Comparison of ENCODE assay signal across 8 mouse cellular contexts in genomic region chr12:16568496-16568895, GRCm38 (mm10). TPM values are rescaled to one million over a fixed set of nuclear protein-coding genes. Genes with fewer than 3 reads are reported as not detected.
DNase-seq lines count a peak whose midpoint lies in the region; ATAC-seq lines count a peak whose summit lies in the region.

No protein-coding gene starts in this region.

- H3K4me1 ChIP-seq in forebrain, embryonic 12.5 days: no peaks in the 10 kb centered on the region; the same call in 1 of the 2 replicates
- H3K4me1 ChIP-seq in liver, embryonic 13.5 days (replicated peaks): no peaks in the 10 kb centered on the region
- no peaks in the 10 kb centered on the region for H3K4me1 ChIP-seq in neural tube, embryonic 11.5 days (ENCODE audit: control insufficient read depth, insufficient read depth, low read length)

- peak; percentile 69 for ATAC-seq in forebrain, embryonic 12.5 days (ENCODE audit: low FRiP score)
- peak; percentile 56; the same call in 1 of the 2 replicates for ATAC-seq in liver, embryonic 13.5 days (ENCODE audit: low read depth)
- peak; percentile 72; the same call in 1 of the 2 replicates for ATAC-seq in neural tube, embryonic 11.5 days (ENCODE audit: insufficient read depth, low FRiP score, low TSS enrichment)

- H3K9ac ChIP-seq in forebrain, embryonic 12.5 days: no peak overlapping the region
- H3K9ac ChIP-seq in liver, embryonic 13.5 days: no peak overlapping the region
- no peak overlapping the region for H3K9ac ChIP-seq in neural tube, embryonic 11.5 days (ENCODE audit: low read length)

- H3K4me3 ChIP-seq in forebrain, embryonic 12.5 days (replicated peaks): no peak overlapping the region
- H3K4me3 ChIP-seq in liver, embryonic 13.5 days (replicated peaks): no peak overlapping the region
- no peak overlapping the region for H3K4me3 ChIP-seq in neural tube, embryonic 11.5 days (ENCODE audit: low read depth, low read length)

- H3K27me3 ChIP-seq in forebrain, embryonic 12.5 days: no peaks in the 10 kb centered on the region
- H3K27me3 ChIP-seq in liver, embryonic 13.5 days: no peaks in the 10 kb centered on the region
- H3K27me3 ChIP-seq in neural tube, embryonic 11.5 days (ENCODE audit: control insufficient read depth, insufficient read depth, low read length): no peaks in the 10 kb centered on the region

- peak; percentile 53 to 77 for DNase-seq in right cerebral cortex, adult 2 months (ENCODE audit: low spot score in 2 of 2)
- no peak for DNase-seq in right cerebral cortex, postnatal 25 days
- peak; percentile 38 for DNase-seq in c-Kit-negative CD71-positive TER-119-positive erythroid progenitor cells, embryonic 14.5 days (ENCODE audit: low read depth, low spot score)
- DNase-seq in induced T-regulatory cell, adult 2 months (ENCODE audit: low read depth): peak; percentile 91
- DNase-seq in liver, embryonic 13.5 days: peak; percentile 36
- DNase-seq in neural tube, embryonic 11.5 days (ENCODE audit: low spot score): peak; percentile 65
- peak; percentile 72 for DNase-seq in thymus, postnatal 4 days

- H3K27ac ChIP-seq in forebrain, embryonic 12.5 days: no peak overlapping the region
- H3K27ac ChIP-seq in liver, embryonic 13.5 days: no peak overlapping the region
- H3K27ac ChIP-seq in neural tube, embryonic 11.5 days (ENCODE audit: low read depth, low read length): no peak overlapping the region

- H3K9me3 ChIP-seq in forebrain, embryonic 12.5 days: no peaks in the 10 kb centered on the region
- H3K9me3 ChIP-seq in liver, embryonic 13.5 days (replicated peaks): no peaks in the 10 kb centered on the region
- no peaks in the 10 kb centered on the region for H3K9me3 ChIP-seq in neural tube, embryonic 11.5 days (ENCODE audit: control insufficient read depth, low read length)

- H3K4me2 ChIP-seq in forebrain, embryonic 12.5 days: no peak overlapping the region
- no peak overlapping the region for H3K4me2 ChIP-seq in liver, embryonic 13.5 days
- no peak overlapping the region for H3K4me2 ChIP-seq in neural tube, embryonic 11.5 days (ENCODE audit: low read depth)

- WGBS in forebrain, embryonic 12.5 days: 31% methylated on average over 4 of the region's 4 CpGs
- 27% methylated on average over 4 of the region's 4 CpGs for WGBS in liver, embryonic 13.5 days (ENCODE audit: insufficient replicate concordance)
- 30% methylated on average over 4 of the region's 4 CpGs for WGBS in neural tube, embryonic 11.5 days

- H3K36me3 ChIP-seq in forebrain, embryonic 12.5 days (replicated peaks): peaks cover 28% of the 10 kb centered on the region
- peaks cover 64% of the 10 kb centered on the region for H3K36me3 ChIP-seq in liver, embryonic 13.5 days
- peaks cover 4% of the 10 kb centered on the region; the same call in 1 of the 2 replicates for H3K36me3 ChIP-seq in neural tube, embryonic 11.5 days (ENCODE audit: control insufficient read depth, insufficient read depth, low read length)

RNA-seq across cellular contexts. Expression of gene Lpin1, which starts 42.3 kb away (rescaled TPM):
- polyA plus RNA-seq in forebrain, embryonic 12.5 days (2016; fragmentation: Nextera tagmentation; extraction: Ambion mirVana): 10.4 and 11.1 TPM in 2 replicates
- polyA plus RNA-seq in liver, embryonic 13.5 days (2015; fragmentation: Nextera tagmentation; extraction: Ambion mirVana): 5.3 and 6.8 TPM in 2 replicates
- polyA plus RNA-seq in neural tube, embryonic 11.5 days (2014; fragmentation: Nextera tagmentation; extraction: Ambion mirVana): 10.8 and 12.0 TPM in 2 replicates
